18 mouse cellular contexts compared by ENCODE assay signal in genomic region chr5:99633548-99633947, GRCm38 (mm10).
DNase-seq lines count a peak whose midpoint lies in the region; ATAC-seq and TF ChIP-seq lines count a peak whose summit lies in the region.
"Had no signal": no experiment of that assay in that cellular context is flagged by ENCODE, and none has a peak within 500 bp of the region (broad histone marks: within the 10 kb centered on the region; RNA-seq: fewer than 3 reads in every experiment).

No protein-coding gene starts in this region.

- no peak overlapping the region for H3K9ac ChIP-seq in heart, embryonic 15.5 days
- H3K9ac ChIP-seq in intestine, postnatal 0 days (ENCODE audit: low read depth, low read length), result no peak overlapping the region
- H3K9ac ChIP-seq: embryonic facial prominence, embryonic 13.5 days; forebrain, embryonic 15.5 days; hindbrain, embryonic 13.5 days; limb, embryonic 13.5 days; lung, embryonic 15.5 days had no signal

- TF ChIP-seq POLR2A in thymus, adult 2 months (IDR thresholded peaks at IDR 0.05; ENCODE audit: control insufficient read depth, extremely low read depth, insufficient read depth, low read length, poor library complexity), result no peak

- intact Hi-C loops in heart, postnatal 10 days (cut with DNase I), result no loop called here

- H3K4me3 ChIP-seq in heart, embryonic 15.5 days, result no peak overlapping the region
- H3K4me3 ChIP-seq in intestine, postnatal 0 days (ENCODE audit: low read depth, low read length), result no peak overlapping the region
- no peak overlapping the region for H3K4me3 ChIP-seq in thymus, adult 2 months (ENCODE audit: control insufficient read depth, insufficient read depth, low read length)
- H3K4me3 ChIP-seq: embryonic facial prominence, embryonic 13.5 days; forebrain, embryonic 15.5 days; hindbrain, embryonic 13.5 days; limb, embryonic 13.5 days; lung, embryonic 15.5 days; midbrain, embryonic 10.5 days had no signal

- no peak for TF ChIP-seq CTCF in intestine, postnatal 0 days (IDR thresholded peaks at IDR 0.05; ENCODE audit: low read depth)
- TF ChIP-seq CTCF in thymus, adult 2 months (IDR thresholded peaks at IDR 0.05; ENCODE audit: borderline replicate concordance, control insufficient read depth, extremely low read depth, insufficient read depth, low read length, poor library complexity), result no peak

- ATAC-seq in heart, embryonic 15.5 days (replicated peaks; ENCODE audit: insufficient number of reproducible peaks, insufficient read depth, low FRiP score, low read depth), result no peak
- ATAC-seq in intestine, postnatal 0 days, result peak; percentile 17; the same call in 1 of the 2 replicates
- ATAC-seq in megakaryocyte-erythroid progenitor cell, adult 5-6 weeks (replicated peaks; ENCODE audit: low FRiP score, low TSS enrichment, poor library complexity, severe bottlenecking), result 0 out of 2 replicates have a peak, but pooled peaks have one; percentile 17
- ATAC-seq: forebrain, embryonic 15.5 days; inflammation-experienced regulatory T-cells, adult 6 months had no signal

- no peak for DNase-seq in heart, postnatal 10 days
- DNase-seq in c-Kit-positive CD71-positive TER-119-positive erythroid progenitor cells, embryonic 14.5 days (ENCODE audit: low spot score), result peak; percentile 44
- DNase-seq in gastrocnemius, postnatal 4 days (ENCODE audit: low spot score in 2 of 2), result no peak
- DNase-seq in thymus, adult 2 months, result no peak
- DNase-seq: cerebellum, adult 9-11 months; gastrocnemius, postnatal 36 days; lung, postnatal 4 days; retina, postnatal 1 day had no signal

- H3K4me1 ChIP-seq in heart, embryonic 15.5 days (replicated peaks), result peaks cover 21% of the 10 kb centered on the region
- no peaks in the 10 kb centered on the region; the same call in 1 of the 2 replicates for H3K4me1 ChIP-seq in intestine, postnatal 0 days (replicated peaks; ENCODE audit: control insufficient read depth, insufficient read depth, low read length)
- no peaks in the 10 kb centered on the region for H3K4me1 ChIP-seq in thymus, adult 2 months (replicated peaks; ENCODE audit: control insufficient read depth, insufficient read depth, low read length)
- H3K4me1 ChIP-seq: embryonic facial prominence, embryonic 13.5 days; forebrain, embryonic 15.5 days; hindbrain, embryonic 13.5 days had no signal

- peak overlapping the region; percentile 11; the same call in 1 of the 2 replicates for H3K27ac ChIP-seq in heart, embryonic 15.5 days
- H3K27ac ChIP-seq in intestine, postnatal 0 days (ENCODE audit: low read depth, low read length), result peak overlapping the region; percentile 41; the same call in 1 of the 2 replicates
- no peak overlapping the region for H3K27ac ChIP-seq in thymus, adult 2 months (ENCODE audit: control insufficient read depth, insufficient read depth, low read length)
- H3K27ac ChIP-seq: embryonic facial prominence, embryonic 13.5 days; forebrain, embryonic 15.5 days; hindbrain, embryonic 13.5 days; limb, embryonic 13.5 days; lung, embryonic 15.5 days; midbrain, embryonic 10.5 days had no signal

- no peaks in the 10 kb centered on the region for H3K36me3 ChIP-seq in heart, embryonic 15.5 days
- no peaks in the 10 kb centered on the region for H3K36me3 ChIP-seq in intestine, postnatal 0 days (ENCODE audit: control insufficient read depth, insufficient read depth)
- no peaks in the 10 kb centered on the region for H3K36me3 ChIP-seq in thymus, adult 2 months (ENCODE audit: control insufficient read depth, insufficient read depth, low read length)
- H3K36me3 ChIP-seq: embryonic facial prominence, embryonic 13.5 days; forebrain, embryonic 15.5 days; hindbrain, embryonic 13.5 days; limb, embryonic 13.5 days; lung, embryonic 15.5 days; midbrain, embryonic 10.5 days had no signal

- 91% methylated on average over 1 of the region's 1 CpGs for WGBS in heart, embryonic 15.5 days
- 35% methylated on average over 1 of the region's 1 CpGs for WGBS in intestine, postnatal 0 days
- 100% methylated on average over 1 of the region's 1 CpGs for WGBS in thymus, adult 2 months

- H3K4me2 ChIP-seq in heart, embryonic 15.5 days, result no peak overlapping the region
- H3K4me2 ChIP-seq in intestine, postnatal 0 days (replicated peaks; ENCODE audit: low read depth), result no peak overlapping the region
- H3K4me2 ChIP-seq: embryonic facial prominence, embryonic 13.5 days; forebrain, embryonic 15.5 days; hindbrain, embryonic 13.5 days; limb, embryonic 13.5 days; lung, embryonic 15.5 days had no signal

- no peaks in the 10 kb centered on the region for H3K27me3 ChIP-seq in heart, embryonic 15.5 days
- no peaks in the 10 kb centered on the region for H3K27me3 ChIP-seq in intestine, postnatal 0 days (replicated peaks; ENCODE audit: control insufficient read depth, insufficient read depth, low read length)
- no peaks in the 10 kb centered on the region for H3K27me3 ChIP-seq in thymus, adult 2 months (ENCODE audit: control insufficient read depth, insufficient read depth, low read length)
- H3K27me3 ChIP-seq: embryonic facial prominence, embryonic 13.5 days; forebrain, embryonic 15.5 days; hindbrain, embryonic 13.5 days; limb, embryonic 13.5 days; lung, embryonic 15.5 days had no signal

- H3K9me3 ChIP-seq in heart, embryonic 15.5 days (replicated peaks), result no peaks in the 10 kb centered on the region
- H3K9me3 ChIP-seq in intestine, postnatal 0 days (ENCODE audit: control insufficient read depth), result no peaks in the 10 kb centered on the region
- H3K9me3 ChIP-seq: embryonic facial prominence, embryonic 13.5 days; forebrain, embryonic 15.5 days; hindbrain, embryonic 13.5 days; limb, embryonic 13.5 days; lung, embryonic 15.5 days; midbrain, embryonic 10.5 days had no signal
